Mouse (Mus musculus) urinary bladder, postnatal 4 days (tissue): Measurements from ENCODE around the gene Cd38.

Experiments used
- DNase-seq, 2 experiments: peaks; one replicate each; pipeline ENCODE4 v3.0.0; 2021 to 2022; ENCODE audit warnings: low spot score in 2 of 2

Gene Cd38

DNA sequence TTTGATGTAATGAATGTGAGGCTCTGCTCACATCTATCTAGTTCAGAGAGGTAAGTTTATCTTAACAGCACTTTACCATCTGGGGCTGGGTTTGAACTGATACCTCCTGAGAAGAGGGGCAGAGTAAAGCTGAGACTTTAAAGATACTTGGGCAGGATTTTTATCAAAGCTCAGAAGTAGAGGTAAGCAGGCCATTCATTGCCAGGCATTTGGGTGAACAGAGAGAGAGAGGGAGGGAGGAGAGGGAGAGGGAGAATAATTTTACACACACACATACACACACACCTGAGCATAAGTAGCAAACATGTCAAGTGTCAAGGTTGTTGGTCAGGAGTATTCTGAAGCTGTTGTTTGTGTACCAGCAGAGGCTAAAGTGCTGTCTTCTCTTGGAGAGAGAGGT is at the start of gene Cd38:
Gene Cd38 (plus strand): TSS at position 301 of the 400 bp plus-strand sequence.
- DNase-seq, result no peak

DNA sequence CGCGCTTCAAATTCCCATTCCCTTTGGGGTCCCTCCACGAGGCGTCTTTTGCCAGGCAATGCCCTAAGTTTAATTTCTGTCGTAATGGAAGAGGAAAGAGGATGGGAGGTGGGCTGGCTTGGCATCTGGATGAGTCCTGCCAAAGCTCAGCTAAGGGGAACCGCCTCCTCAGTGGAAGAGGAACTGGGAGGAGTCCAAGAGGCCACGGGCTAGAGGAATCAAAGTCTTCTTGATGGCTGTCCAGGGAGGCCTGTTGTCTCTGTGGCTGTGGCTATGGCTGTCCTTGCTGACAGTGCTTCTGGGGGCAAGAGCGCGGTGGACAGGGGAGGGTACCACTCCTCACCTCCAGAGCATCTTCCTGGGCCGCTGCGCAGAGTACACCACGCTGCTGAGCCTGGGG is 49.7 kb upstream of the Cd38 start, which contains the start of gene Bst1:
Gene Bst1 (plus strand): TSS at position 191 of the 400 bp plus-strand sequence.
- no peak for DNase-seq

GRCm38 (mm10) chr5:43820785-43821184 is 47.6 kb upstream of the Cd38 start:
- no peak for DNase-seq

GRCm38 (mm10) chr5:43821538-43821937 is 46.8 kb upstream of the Cd38 start, which contains the start of gene Fbxl5:
Gene Fbxl5, minus strand, starts transcription at chr5:43821638.
- DNase-seq, result no peak

DNA sequence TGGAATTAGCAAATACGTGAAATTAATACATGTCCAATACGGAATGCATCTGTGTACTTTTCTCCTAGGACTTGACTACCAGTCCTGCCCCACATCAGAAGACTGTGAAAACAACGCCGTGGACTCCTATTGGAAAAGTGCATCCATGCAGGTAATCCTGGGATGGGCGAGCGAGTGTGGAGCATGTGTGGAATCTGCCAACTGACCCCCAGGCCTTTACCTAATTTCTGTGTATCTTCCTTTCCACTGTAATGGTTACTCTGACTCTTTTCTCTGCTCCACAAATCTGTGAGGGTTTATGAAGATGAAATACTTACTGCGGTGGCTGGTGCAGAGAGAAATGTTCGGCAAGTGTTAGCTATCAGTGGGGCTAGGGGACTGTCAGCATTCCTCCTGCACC is 46.2 kb upstream of the Cd38 start:
- DNase-seq, result no peak

- DNase-seq, result no peak
Observed at GRCm38 (mm10) chr5:43822824-43823223, 45.5 kb upstream of the Cd38 start.

DNA sequence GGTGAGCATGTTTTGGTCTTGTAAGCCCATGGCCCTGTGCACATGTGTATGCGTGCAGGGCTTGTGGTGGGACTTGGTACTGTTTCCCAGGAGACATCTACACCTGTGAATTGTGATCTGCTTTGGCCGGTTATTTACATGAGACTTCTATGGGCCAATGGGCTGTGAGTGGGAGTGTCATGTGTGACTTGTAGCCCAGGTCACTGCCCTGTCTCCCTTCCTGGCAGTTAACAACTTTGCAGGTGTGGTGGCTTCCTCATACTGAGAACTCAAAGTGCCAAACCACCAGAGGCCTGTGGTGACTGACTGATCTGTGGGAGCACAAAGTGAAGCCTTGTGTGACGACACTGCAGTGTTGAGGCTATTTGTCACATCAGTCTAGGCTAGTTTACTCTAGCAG is 43.8 kb upstream of the Cd38 start:
- DNase-seq, result no peak

DNA sequence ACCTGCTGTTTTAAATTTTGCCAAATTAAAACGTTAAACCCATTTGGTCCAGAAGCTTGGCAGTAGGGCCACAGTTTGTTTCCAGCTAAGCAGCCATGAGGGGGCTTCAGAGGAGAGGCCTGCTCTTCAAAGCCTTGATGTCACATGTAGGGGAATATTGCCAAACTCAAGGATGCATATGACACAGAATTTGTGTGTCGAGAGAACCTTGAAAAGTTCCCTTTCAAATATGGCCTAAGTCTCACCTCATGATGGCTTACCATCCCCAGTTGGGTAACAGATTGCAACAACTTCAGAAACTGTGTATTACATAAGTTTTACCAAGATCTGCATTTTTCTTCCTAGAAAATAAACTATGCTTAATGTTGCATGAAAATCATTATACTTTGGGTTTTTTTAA is 41.5 kb upstream of the Cd38 start:
- no peak for DNase-seq

GRCm38 (mm10) chr5:43827366-43827765 is 41.0 kb upstream of the Cd38 start:
- no peak for DNase-seq

DNA sequence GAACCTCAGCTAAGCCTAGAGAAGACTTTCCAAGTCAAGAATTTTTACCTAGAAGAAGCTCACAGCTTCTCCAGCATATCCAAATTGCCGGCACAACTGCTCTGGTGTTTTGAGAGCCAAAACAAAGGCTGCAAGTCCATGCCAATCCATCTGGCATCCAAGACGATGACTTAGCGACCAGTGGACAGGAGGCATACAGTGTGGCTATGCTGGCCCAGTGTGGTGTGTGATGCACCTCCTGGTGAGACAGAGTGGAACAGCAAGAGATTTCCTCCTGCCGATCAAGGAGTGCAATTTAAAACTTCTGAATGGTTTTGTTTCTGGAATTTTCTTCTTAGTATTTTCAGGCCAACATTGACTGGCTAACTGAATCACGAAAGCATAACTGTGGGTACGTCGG is 31.8 kb upstream of the Cd38 start:
- no peak for DNase-seq

- no peak for DNase-seq
Observed at GRCm38 (mm10) chr5:43837372-43837771, 31.0 kb upstream of the Cd38 start.

- DNase-seq, result no peak
Observed at GRCm38 (mm10) chr5:43841144-43842010, 27.0 kb upstream of the Cd38 start.

- no peak for DNase-seq
Observed at GRCm38 (mm10) chr5:43842011-43842285, 26.4 kb upstream of the Cd38 start.

- DNase-seq, result no peak
Observed at GRCm38 (mm10) chr5:43842576-43843155, 25.7 kb upstream of the Cd38 start.

DNA sequence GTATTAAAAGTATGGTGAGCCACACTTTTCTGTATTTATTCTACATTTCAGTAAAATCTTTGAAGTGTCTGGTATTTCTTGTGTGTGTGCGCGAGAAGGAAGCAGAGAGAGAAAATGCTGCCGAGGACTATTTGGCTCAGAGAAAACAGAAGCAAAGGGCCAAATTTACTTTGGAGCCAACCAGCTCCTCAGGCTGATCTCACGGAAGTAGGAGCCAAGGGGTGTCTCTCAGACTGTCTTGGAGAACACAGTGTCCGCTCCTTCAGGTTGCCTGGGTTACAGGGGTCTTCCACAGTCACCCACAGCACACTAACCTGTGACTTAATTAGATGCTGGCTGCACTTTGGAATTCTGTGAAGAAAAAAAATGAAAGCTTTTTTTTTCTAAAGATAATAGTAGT is 23.3 kb upstream of the Cd38 start:
- no peak for DNase-seq

DNA sequence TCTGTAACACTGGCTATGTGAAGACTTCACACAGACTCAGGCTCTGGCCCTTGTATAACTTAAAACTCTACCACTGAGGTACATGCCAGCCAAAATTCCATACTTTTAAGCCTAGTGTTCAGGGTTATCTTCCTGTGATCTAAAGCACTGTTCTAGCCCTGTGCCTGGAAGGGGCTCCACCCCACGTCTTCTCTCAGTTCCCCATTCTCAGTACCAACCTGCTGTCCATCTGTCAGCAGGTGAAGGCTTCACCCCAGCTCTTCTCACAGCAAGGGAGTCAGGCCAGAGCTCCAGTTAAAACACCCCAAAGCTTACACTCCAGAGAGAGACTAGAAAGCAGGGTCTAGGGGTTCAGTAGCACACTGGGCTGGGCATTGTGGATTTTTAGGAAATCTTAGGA is 22.7 kb upstream of the Cd38 start:
- no peak for DNase-seq

GRCm38 (mm10) chr5:43846227-43846626 is 22.1 kb upstream of the Cd38 start:
- no peak for DNase-seq

DNA sequence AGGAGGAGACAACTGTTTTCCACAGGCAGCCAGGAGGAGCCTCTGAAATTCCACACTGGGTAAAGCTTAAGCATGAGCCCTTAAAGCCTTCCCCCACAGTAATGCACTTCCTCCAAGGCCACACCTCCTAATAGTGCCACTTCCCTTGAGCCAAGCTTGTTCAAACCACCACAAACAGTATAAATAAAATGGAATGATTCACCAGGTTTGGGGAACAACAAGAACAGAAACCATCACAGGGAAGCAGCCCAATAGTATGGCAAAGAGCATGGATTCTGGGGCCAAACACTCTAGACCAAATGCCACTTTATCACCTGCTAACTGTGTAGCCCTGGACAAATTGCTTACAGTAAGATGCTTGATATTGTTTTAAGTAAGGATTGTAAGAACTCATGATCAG is 20.8 kb upstream of the Cd38 start:
- DNase-seq, result no peak

- no peak for DNase-seq
Observed at GRCm38 (mm10) chr5:43848275-43848674, 20.1 kb upstream of the Cd38 start.

GRCm38 (mm10) chr5:43853096-43853867 is 15.1 kb upstream of the Cd38 start:
- no peak for DNase-seq

- no peak for DNase-seq
Observed at GRCm38 (mm10) chr5:43853868-43854488, 14.4 kb upstream of the Cd38 start.

DNA sequence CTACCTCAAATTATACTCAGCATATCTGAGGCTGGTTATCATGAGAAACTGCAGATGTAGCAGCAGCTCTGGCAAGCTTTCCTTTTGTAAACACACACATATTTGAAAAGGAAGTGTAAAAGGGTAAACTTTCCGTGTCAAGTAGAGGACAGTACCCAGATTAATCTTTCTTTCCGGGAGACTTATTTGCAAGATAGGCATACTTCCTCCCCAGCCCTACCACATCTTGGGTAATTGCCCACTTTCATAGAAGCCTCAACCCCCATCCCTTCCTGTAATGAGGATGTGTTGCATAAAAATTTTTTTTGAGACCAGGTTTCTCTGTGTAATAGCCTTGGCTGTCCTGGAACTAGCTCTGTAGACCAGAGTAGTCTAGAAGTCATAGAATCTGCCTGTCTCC is 12.6 kb upstream of the Cd38 start:
- no peak for DNase-seq
